Mouse (Mus musculus) adrenal gland (tissue): ENCODE data around the gene Cfb.

Experiments used
- intact Hi-C: fragments of 180-260 bp; cut with DNase I; formaldehyde crosslinking; loops from one replicate; pipeline ENCODE4 v1.15.1; 2025

Cfb gene

DNA sequence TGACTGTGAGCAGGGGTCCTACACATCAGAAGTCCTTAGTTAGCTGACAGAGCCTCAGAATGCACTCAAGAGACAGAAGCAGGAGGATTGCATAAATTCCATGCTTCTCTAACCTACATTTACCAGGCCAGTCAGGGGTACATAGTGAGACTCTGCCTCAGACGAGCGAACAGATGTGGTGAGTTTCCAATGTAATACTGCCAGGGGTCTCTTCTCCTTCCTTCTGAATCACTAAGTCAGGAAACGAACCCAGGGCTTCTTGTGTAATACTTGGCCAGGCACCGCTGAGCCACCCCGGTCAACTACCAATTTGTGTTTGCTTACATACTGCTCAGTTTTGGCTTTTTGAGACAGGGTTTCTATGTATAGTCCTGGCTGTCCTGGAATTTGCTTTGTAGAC, 25.6 kb upstream of the Cfb start:
- intact Hi-C loops, result no loop called here

DNA sequence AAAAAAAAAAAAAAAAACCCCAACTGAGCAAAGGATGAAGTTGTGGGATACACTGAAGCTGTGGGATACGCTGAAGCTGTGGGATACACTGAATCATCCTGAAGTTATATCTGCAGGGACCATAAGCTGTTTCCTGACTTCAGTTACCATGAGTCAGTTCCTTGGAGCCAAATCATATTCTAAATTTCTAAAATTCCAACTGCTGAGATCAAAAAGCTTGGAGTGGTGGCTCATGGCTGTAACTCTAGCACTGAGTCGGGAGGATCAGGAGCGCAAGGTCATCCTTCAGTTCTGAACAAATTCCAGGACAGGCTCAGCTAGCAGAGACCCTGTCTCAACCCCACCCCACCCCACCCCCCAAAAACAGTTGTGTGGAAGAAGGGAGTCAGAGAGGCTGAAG, 23.3 kb upstream of the Cfb start:
- intact Hi-C loops, result no loop called here

DNA sequence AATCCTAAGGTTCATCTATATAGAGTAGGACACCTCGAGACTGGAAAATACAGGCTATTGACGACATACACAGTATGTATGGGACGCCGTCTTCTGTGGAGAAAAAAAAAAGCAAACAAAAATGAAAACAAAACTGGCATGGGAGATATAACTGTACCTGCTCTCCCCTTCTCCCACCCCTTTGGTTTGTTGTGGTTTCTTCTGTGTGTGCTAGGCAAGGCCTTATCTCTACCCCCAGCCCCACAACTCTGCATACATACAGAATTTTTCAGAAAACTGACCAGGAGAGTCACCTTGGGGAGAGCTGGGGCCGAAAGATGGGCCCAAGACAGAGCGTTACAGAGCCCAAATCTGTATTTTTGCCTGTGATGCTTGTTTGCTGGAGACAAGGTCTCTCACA, 22.4 kb upstream of the Cfb start:
- intact Hi-C loops, result no loop called here

DNA sequence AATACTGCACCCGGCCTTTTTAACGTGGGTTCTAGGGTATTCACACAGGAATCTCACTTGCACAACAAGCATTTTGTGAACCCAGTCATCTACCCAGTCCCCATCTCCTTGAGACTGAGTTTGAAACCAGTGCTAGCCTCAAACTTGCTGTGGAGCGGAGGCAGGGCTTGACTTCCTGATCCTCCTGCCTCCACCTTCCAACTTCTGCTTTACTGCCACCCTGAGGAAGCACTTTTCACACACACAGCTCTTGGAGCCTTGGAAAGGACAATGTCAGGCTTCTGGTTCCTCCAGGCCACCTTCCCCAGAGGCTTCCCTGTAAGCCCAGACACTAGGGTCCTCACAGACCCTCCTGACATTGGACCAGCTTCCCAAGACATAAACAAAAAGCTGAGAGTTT, 21.0 kb upstream of the Cfb start:
- intact Hi-C loops, result no loop called here

DNA sequence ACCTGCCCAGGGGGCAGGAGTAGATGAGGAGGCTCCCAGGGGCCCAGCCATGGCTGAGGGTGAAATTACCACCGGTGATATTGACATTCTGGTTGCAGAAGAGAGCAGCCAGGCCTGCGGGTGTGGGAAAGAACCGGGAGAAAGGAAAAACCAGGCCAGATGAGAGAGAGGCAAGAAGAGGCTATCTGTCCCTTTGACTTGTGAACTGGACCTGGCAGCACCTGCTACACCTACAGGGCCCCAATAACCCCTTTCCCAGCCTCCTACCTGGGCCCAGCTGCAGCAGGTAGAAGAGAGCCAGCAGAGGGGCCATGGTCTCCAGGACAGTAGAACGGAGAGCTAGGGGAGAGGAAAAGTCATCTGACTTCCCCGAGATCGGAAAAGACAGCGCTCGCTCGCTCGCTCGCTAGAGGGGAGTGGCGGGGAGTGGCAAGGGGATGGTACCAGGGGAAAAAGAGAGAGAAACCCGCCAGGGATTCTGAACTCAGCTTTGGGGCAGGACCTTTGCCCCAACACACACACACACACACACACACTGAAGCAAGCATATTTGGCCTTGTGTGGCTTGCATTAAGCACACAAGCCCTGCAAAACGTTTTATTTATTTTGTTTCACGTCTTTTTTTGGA, 19.5 kb upstream of the Cfb start, which contains the start of gene Gm20547:
Gm20547 (minus strand) TSS at position 360 of the 628 bp plus-strand sequence.
- intact Hi-C loops, result no loop called here

DNA sequence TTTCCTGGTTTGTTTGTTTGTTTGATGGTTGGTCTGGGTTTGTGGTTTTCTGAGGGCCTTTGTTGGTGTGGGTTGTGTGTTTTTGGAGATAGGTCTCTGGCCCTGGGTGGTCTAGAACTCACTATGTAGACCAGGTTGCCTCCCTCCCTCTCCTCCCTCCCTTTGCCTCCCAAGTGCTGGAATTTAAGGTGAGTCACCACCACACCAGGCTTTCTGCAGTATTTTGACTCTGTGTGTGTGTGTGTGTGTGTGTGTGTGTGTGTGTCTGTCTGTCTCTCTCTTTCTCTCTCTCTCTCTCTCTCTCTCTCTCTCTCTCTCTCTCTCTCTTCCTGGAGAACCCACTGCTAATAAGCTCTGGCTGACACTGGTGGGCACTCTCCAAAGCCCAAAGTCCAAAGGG, 18.8 kb upstream of the Cfb start:
- intact Hi-C loops, result no loop called here

DNA sequence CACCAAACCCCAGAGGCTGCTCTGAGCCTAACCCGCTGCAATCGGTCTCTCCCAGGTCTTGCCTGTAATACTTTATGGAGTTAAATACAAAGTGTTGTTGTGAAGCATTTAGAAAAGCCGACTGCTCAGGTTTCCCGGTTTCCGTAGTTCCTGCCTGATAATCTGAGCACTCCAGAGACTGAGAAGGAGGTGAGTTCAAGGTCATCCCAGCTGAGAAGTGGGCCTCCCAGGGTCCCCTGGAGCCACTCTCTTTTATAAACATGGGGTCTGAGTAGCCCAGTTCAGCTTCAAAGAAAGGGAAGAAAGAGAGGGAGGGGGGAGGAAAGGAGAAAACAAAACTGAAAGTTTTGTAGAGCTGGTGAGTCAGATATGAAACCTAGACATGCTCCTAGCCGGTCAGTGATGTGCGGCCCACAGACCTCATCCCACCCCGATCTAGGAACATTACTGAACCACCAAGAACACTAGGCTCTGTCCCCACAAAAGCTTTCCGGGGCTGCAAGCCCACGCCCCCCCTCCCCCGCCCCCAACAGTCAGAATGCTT, 17.1 kb upstream of the Cfb start, which contains the start of gene Zbtb12:
Zbtb12 (plus strand) TSS at position 148 of the 544 bp plus-strand sequence.
- intact Hi-C loops, result no loop called here

DNA sequence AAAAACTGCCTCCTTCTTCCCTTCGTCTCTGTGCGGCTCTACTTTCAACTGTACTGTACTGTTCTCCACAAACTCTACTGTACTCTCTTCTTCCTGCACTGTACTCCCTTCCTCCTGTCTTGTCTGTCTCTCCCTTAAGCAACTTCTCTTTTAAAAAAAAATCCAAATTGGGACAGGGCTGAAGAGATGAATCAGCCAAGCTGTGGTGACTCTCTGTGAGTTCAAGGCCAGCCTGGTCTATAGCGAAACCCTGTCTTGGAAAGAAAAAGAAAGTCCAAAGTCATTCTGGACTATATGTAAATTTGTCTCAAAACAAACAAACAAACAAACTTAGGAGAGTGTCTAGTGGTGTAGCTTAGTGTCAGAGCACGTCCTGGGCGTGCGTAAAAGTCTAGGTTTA, 12.0 kb upstream of the Cfb start:
- intact Hi-C loops, result no loop called here

DNA sequence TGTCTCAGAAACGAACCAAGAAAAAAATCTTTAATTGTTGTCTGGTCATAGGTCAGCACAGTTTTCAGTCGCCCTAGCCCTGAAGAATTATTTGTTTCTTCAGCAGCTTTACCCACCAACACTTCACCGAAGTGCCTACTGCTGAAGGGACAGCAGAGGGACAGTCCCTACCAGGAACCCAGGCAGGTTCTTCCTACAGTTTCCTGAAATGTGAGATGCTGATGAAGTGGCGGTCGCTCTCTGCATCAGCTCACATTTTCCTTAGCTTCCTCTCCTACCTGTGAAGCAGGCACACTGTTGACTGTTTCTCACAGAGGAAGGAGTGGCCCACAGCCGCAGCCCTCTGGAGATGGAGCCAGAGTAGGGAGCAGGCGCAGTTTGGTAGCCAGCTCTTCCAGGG, 3.7 kb upstream of the Cfb start:
- intact Hi-C loops, result no loop called here

DNA sequence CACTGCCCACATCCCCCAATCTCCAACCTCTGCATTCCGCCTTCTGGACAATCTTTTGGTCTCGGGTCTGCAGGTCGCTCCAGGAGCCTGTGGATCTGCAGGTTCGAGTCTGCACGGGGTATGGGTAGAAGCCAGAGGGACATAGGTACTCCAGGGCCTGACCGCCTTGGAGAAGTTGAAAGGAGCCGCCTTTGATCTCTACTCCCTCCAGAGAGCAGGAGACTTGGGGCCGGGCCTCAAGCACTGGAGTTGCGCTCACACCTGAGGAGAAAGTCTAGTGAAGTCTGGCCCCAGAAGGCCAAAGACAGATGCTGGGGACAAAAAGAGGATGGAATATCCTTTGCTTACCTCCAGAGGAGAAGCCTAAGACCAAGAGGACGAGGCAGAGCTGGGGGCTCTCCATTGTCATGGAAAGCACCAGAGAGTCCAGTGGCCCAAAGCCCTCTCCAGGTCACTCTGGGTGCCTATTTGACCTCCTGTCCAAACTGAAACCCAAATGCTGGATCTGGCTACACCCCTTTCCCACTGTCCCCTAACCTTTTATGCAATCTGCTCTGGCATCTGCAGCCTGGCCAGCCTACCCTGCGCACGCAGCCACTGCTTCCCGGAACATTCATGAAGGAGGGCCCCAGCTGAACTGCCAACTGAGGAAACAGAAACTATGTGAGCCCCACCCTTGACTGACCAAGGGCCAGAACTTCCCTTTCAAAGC, 458 bp downstream of the Cfb start:
- intact Hi-C loops, result no loop called here

DNA sequence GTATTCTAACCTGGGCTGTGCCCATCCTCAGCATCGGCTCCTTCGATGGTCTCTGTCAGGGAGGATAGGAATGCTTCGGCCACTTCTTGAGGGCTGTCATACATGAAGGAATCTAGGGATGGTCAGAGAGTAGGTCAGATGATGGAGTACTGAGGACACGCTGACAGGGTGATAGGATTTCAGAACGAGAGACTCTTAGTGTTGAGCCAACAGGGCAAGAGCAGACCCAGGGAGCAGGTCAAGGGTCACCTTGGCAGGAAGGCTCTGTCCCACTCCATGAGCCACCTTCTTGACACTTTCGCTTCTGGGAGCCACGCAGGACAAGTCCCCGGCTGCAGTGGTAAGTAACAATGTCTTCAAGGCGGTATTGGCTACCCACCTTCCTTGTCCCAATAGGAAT, 1.8 kb downstream of the Cfb start:
- intact Hi-C loops, result no loop called here

DNA sequence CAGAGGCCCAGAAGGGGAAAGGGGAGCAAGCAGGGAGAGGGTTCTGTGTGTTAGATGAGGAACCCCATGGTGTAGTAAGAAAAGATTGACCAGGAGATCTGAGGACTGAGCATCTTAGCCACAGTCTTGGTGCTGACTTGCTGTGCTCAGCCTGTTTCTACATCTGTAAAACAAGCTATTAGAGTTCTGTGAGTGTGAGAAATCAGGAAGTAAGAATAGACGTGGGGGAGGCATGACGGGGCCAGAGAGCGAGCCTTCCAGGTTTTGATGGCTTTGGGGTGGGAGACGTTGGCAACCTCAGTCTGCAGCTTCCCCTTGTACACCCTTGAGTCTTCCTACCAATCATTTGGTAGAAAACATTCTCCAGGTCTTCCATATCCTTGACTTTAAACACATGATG, 3.6 kb downstream of the Cfb start:
- intact Hi-C loops, result loop anchor here (5.0 kb wide), 2 partner anchors 39 to 54 kb away; partner anchors contain the start of genes C2, Ehmt2 and Slc44a4

DNA sequence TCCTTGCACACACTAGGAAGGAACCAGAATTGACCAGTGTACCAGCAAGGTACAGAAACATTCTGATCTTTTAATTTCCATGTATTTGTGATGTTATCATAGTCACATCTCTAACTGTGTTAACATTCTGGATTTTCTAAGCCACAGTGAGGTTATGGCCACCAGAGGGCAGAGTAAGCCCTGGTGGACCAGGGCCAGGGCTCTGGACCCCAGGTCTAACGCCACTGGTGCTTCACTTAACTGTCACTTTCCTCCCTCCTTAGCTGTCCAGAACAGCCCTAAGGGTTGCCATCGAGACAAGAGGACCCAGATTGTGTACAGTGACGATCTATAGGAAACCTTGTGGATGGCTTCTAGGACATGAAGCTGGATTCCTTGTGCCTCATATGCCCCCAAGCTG, 6.5 kb downstream of the Cfb start:
- intact Hi-C loops, result loop anchor here (5.0 kb wide), 2 partner anchors 41 to 56 kb away; partner anchors contain the start of genes C2, Ehmt2 and Slc44a4

DNA sequence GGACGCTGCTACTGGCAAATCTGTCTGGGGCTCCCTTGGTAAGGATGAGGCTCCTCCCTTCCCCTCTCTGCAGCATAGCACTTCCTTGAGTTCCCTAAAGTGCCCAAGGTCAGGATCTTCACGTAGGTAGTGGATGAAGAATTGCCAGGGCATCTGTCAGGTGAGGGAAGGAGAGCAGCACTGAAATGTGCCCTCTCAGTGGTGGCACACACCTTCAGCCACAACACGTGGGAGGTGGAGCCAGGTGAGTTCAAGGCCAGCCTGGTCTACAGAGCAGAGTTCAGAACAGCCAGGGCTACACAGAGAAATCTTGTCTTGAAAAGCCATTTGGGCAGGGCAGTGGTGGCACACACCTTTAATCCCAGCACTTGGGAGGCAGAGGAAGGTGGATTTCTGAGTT, 7.6 kb downstream of the Cfb start:
- intact Hi-C loops, result loop anchor here (5.0 kb wide), 2 partner anchors 43 to 58 kb away; partner anchors contain the start of genes C2, Ehmt2 and Slc44a4

DNA sequence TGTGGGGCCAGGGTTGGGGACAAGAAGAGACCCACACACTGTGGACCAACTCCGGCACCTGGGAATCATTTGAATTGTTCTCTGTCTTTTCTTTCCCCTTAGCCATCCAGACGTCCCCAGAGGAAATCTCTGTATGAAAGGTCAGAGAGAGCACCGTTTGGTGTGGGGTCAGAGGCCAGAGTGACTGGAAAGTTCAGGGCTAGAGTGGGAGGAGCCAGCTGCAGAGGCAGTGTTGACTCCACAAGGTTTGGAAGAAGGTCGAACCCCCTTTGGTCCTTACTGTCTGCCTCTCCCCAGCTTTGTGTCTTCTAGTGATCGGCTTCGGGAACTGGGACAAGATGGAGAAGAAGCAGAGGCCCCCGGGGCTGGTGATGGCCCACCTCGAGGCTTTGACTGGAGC, 8.8 kb downstream of the Cfb start:
- intact Hi-C loops, result no loop called here

DNA sequence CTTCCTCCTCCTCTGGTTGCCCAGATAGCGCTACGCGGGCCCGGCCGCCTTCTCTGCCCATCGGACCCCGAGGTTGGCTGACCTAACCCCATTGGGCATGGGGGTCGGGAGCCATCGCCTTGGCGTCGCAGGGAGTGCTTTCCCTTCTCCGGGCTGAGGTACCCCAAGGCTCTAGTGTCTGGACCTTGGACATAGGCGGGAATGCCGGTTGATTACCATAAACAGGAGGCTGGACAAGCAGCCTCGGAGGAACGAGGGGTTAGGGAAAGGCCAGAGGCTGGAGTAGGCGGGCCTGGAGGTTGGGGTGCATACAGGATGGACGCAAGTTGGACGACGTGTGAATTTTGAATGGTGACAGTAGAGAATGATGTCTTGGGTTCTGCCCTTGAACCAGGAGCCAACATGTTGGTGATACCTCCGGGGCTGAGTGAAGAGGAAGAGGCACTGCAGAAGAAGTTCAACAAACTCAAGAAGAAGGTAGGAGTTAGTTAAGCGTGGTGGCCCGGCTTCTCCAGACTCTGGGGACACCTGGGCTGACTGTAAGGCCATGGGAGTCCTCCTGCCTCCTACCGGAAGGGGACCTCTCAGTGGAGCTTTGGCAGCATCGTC, 11.7 kb downstream of the Cfb start:
- intact Hi-C loops, result no loop called here

DNA sequence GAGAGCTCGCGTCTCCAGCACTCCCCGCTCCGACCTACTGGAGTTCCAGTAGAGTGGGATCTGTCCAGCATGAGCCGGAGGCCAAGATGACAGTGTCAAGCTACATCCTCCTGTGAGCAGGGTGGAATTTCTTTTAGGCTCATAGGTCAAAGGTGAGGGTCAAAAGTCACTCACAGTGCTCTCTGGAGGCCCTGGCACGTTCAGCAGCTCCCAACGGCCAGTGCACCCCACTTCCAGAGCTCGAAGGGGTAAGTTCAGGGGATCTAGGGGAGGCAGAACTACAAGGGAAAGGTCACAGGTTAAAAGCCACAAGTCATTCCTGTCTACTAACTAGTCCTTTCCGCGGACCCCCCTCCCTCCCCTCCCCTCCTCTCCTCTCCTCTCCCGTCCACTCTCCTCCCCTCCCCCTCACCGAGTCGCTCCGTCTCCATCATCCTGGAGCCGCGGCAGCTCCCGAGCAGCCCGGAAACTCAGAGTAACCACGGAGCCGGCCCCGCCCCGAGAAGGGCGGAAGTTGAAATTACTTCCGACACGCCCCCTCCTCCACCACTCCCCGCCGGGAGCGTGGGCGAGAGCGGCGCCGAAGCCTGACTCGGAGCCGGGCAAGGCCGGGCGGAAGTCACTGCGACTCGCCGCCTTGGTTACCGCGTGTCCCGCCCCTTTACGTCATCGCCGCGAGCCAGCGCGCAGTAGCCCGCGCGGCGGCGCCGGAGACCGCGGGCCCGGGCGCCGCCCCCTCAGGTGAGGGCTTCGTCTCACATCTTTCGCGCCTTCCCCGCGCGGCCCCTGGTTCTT, 12.4 kb downstream of the Cfb start, which contains the start of the genes Skiv2l and Nelfe:
Skiv2l (minus strand) TSS at position 489 of the 795 bp plus-strand sequence.
Nelfe (plus strand) TSS at position 670 of the 795 bp plus-strand sequence.
- intact Hi-C loops, result no loop called here

DNA sequence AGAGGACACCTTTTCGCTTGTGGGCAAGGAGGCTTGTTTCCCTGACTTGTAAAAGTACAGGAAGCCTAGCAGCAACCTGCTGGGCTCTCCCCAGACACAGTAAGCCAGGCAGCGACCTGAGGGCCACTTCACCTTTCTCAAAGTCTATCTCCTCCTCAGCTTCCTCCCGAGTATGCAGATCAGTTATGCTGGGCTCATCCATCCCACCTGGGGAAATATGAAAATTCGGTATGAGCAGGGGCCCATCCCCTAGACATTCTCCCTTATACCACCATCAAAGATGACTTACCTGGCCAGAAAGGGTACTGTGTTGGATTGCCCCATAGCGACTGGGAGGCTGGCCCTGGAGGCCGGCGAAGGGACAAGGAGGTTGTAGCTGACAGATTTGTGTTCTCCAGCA, 14.7 kb downstream of the Cfb start:
- intact Hi-C loops, result no loop called here

DNA sequence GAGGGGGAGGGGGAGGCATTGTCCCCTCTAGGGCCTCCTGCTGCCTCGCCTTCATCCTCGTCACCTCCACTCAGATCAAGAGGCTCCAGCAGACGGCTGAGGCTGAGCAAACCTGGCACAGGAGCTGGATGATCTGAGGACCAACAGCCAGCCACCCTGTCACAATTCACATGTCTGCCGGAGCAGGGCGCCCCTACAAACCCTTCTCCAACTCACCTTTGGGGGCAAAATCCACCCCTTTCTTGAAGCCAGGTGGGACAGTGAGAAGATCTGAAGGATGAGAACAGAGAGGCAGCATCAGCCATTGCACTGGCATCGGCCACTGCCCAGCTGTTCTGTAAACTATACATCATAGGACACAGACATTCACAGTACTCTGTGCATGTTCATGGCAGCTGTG, 15.1 kb downstream of the Cfb start:
- intact Hi-C loops, result no loop called here

DNA sequence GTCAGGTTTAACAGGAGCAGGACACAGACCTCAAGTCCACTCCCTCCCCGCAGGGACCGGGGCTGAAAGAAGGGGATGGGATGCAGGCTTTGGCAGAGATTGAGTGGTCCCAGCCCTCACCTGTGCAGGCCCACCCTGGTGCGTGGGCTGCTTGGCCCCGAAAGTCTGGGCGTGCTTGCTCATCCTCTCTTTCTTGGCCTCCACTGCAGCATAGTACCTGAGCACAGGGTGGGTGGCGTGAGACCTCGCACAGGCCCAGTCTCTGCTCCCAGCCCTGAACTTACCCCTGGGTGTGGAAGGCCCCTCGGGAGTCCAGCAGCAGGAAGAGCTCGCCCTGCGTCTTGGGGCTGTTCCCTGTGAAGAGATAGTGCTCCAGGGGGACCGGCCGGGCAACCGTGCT, 17.4 kb downstream of the Cfb start:
- intact Hi-C loops, result no loop called here

DNA sequence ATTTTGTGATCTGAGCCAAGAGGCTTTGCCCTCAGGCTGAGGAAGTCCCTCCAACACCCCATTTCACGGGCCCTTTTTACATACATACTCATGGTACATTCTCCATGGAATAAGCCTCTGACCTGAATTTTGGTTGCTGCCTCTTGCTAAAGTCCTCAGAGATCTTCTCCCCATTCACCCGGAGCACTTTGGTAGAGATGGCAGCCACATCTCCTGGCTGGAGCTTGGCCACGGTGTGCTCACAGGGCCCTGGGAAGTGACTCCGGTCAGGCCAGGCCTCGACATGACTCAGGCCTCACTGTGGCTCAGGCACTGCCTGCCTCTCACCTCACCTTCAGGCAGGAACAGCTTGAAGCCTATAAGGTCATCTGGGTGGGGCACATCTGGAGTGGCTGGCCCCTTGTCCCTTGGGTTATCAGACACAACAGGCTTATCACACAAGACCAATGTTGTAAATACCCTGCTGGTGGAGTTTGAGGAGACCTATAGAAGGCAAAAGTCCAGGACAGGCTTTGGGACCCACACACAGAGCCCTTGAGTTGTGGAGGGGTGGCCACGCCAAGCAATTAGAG, 21.5 kb downstream of the Cfb start:
- intact Hi-C loops, result no loop called here
